Mouse (Mus musculus) ES-E14 (cell line): Measurements from ENCODE around the gene Myh6. TPM values are rescaled to one million over a fixed set of nuclear protein-coding genes. Genes with fewer than 3 reads are reported as not detected.
"Not testable (repeated sequence)": the region's sequence is repeated elsewhere in the genome, so short reads cannot be mapped to it uniquely, and the experiment has no call there.

Source experiments
- DNase-seq: peaks from one replicate; pipeline ENCODE4 v3.0.0-alpha.2; 2013; ENCODE audit warnings: low read depth, low spot score
- H3K27ac ChIP-seq: 2 replicates; pipeline ENCODE4 v1.5.1; 2012; ENCODE audit warnings: low read depth, mild to moderate bottlenecking, low read length, moderate library complexity, mixed read lengths; ENCODE audit not compliant: poor library complexity, insufficient read depth, severe bottlenecking
- H3K36me3 ChIP-seq: 2 replicates; pipeline ENCODE4 v1.6.1; 2012; ENCODE audit warnings: mild to moderate bottlenecking, low read length, moderate library complexity, mixed read lengths; ENCODE audit not compliant: control insufficient read depth, poor library complexity, insufficient read depth, severe bottlenecking
- H3K4me1 ChIP-seq, 2 experiments: fragments of 150-350 bp in 1 of 2; sonication (generic) in 1 of 2; 2 replicates each; pipeline ENCODE4 v1.6.1; 2012; ENCODE audit warnings: low read length in 2 of 2, mild to moderate bottlenecking in 1 of 2, mixed read lengths in 1 of 2; ENCODE audit not compliant: control insufficient read depth in 2 of 2, insufficient read depth in 2 of 2, poor library complexity in 1 of 2
- H3K4me3 ChIP-seq, 2 experiments: fragments of 150-350 bp in 1 of 2; sonication (generic) in 1 of 2; 2 replicates each; pipeline ENCODE4 v1.5.1; 2012; ENCODE audit warnings: low read length in 2 of 2, low read depth in 1 of 2, mild to moderate bottlenecking in 1 of 2, mixed read lengths in 1 of 2; ENCODE audit not compliant: insufficient read depth in 1 of 2, poor library complexity in 1 of 2, severe bottlenecking in 1 of 2
- H3K9ac ChIP-seq: 2 replicates; pipeline ENCODE4 v1.6.1; 2012; ENCODE audit warnings: low read depth, mild to moderate bottlenecking, low read length, mixed read lengths; ENCODE audit not compliant: poor library complexity, insufficient read depth, severe bottlenecking
- H3K9me3 ChIP-seq: fragments of 150-350 bp; sonication (generic); 2 replicates; pipeline ENCODE4 v1.6.1; 2012; ENCODE audit warnings: low read depth, mild to moderate bottlenecking, low read length; ENCODE audit not compliant: control insufficient read depth, insufficient read depth
- CHD2 ChIP-seq: IDR thresholded peaks from 2 replicates; pipeline ENCODE4 v1.6.1; 2014; ENCODE audit warnings: mild to moderate bottlenecking, low read depth, low read length, inconsistent platforms
- HCFC1 ChIP-seq: IDR thresholded peaks from 2 replicates; pipeline ENCODE4 v1.6.1; 2012; ENCODE audit warnings: low read length, inconsistent platforms, borderline replicate concordance; ENCODE audit not compliant: insufficient read depth
- MAFK ChIP-seq: IDR thresholded peaks from 2 replicates; pipeline ENCODE4 v1.6.1; 2014; ENCODE audit warnings: mild to moderate bottlenecking, low read depth, low read length, inconsistent platforms; ENCODE audit not compliant: insufficient read depth
- ZC3H11A ChIP-seq: IDR thresholded peaks from 2 replicates; pipeline ENCODE4 v1.6.1; 2012; ENCODE audit warnings: low read depth, mild to moderate bottlenecking, inconsistent platforms, low read length, borderline replicate concordance
- ZNF384 ChIP-seq: IDR thresholded peaks from 2 replicates; pipeline ENCODE4 v1.6.1; 2012; ENCODE audit warnings: low read depth, low read length, inconsistent platforms
- in situ Hi-C, 2 experiments: fragments of 600-800 bp; cut with MboI; formaldehyde crosslinking; loops; one replicate each; pipeline ENCODE4 v1.15.1; 2025; ENCODE audit warnings: low sequenced_read_pairs in 2 of 2, inconsistent platforms in 1 of 2; ENCODE audit not compliant: unreplicated experiment in 2 of 2
- total RNA-seq: library from RNA; depleted of rRNA; stranded (reverse); fragments of 300-350 nt; gene quantifications from 2 replicates; pipeline ENCODE4 v1.2.3, GENCODE M21; 2012

Myh6 gene
- total RNA-seq, 1 experiment = 7.1 TPM

DNA sequence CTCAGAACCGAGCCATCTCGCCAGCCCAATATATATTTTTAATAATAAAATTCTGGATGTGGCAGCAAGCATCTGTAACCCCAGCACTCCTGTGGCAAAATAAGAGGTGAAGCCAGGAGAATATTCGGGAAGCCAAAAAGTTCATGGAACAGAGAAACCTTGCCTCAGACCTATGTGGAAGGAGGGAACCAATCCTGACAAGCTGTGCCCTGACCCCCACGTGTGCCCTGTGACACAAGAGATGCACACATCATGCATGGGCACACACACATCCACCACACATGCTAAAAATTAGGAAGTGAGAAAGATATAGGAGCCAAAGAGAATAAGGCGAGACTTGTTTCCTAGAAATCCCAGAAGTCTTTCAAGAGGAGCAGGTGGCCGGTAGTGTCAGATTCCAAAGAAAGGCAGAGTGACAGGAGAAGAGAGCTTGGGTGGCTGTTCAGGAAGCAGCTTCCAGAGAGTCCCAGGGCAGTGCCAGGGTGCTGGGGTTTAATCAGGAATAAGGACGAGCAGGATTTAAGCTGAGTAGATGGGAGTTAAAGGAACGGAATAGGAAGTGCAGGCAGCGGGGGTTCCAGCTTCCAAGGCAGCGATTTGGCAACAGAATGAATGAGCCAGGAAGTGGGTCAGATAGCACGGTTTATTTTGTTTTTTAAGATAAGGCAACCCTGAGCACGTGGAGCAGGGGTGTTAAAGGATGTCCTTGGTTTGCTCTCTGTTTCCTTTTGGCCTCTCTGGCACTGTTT lies 35.4 kb upstream of the Myh6 start:
- Histone ChIP-seq H3K36me3 (no peaks in the 10 kb centered on the region), H3K4me3 (no peak overlapping the region), H3K27ac (no peak overlapping the region), H3K9ac (no peak overlapping the region), H3K4me1 (peaks cover 0 to 17% of the 10 kb centered on the region in 2 experiments; a peak in 1 of 4 replicates), H3K9me3 (no peaks in the 10 kb centered on the region)
- in situ Hi-C loops = no loop called here
- no peak for DNase-seq
- no peak for TF ChIP-seq CHD2

DNA sequence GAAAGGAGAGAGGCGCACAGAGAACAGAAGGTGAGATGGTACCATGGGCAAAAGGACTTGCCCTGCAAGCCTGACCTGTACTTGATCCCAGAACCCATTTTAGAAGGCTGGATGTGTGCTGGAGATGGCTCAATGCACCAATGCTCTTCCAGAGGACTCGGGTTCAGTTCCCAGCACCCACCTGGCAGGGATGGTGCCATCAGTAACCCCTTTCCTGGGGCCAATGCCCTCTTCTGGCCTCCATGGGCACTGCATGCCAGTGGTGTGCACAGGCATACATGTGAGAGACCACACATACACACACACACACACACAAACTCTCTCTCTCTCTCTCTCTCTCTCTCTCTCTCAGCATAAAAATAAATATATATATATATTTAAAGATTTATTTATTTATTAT lies 34.7 kb upstream of the Myh6 start:
- no peak for DNase-seq
- Histone ChIP-seq H3K4me1 (peaks cover 0 to 17% of the 10 kb centered on the region in 2 experiments; a peak in 1 of 4 replicates), H3K9ac (no peak overlapping the region), H3K27ac (no peak overlapping the region), H3K9me3 (no peaks in the 10 kb centered on the region), H3K36me3 (no peaks in the 10 kb centered on the region), H3K4me3 (no peak overlapping the region)
- in situ Hi-C loops = no loop called here
- no peak for TF ChIP-seq CHD2
- no peak for TF ChIP-seq HCFC1
- TF ChIP-seq ZC3H11A = no peak
- no peak for TF ChIP-seq ZNF384
- no peak for TF ChIP-seq MAFK

DNA sequence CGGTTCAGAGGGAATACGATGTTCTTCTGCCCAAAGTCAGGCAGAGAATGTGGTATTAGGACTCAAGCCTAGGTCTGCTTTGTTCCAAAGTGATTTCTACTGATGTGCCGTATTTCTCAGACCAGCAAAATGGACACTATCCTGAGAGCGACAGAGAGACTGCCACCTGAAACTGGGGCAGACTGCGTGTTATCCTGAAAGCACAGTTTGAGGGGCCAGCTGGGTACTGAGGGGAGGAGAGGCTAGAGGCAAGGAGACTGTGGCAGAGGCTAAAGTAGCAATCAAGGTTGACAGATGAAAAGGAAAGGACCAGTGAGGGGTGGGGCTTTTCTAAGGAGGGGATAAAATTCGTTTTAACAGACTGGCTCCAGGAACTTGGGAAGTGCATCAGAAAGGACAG lies 34.1 kb upstream of the Myh6 start:
- no peak overlapping the region for H3K27ac ChIP-seq
- H3K4me3 ChIP-seq = no peak overlapping the region
- DNase-seq = no peak
- no peaks in the 10 kb centered on the region for H3K36me3 ChIP-seq
- no peaks in the 10 kb centered on the region for H3K9me3 ChIP-seq
- peaks cover 0 to 17% of the 10 kb centered on the region in 2 experiments; a peak in 1 of 4 replicates for H3K4me1 ChIP-seq
- in situ Hi-C loops = no loop called here
- no peak overlapping the region for H3K9ac ChIP-seq
- no peak for TF ChIP-seq CHD2
- TF ChIP-seq ZC3H11A = no peak
- no peak for TF ChIP-seq ZNF384
- TF ChIP-seq MAFK = no peak
- TF ChIP-seq HCFC1 = no peak

DNA sequence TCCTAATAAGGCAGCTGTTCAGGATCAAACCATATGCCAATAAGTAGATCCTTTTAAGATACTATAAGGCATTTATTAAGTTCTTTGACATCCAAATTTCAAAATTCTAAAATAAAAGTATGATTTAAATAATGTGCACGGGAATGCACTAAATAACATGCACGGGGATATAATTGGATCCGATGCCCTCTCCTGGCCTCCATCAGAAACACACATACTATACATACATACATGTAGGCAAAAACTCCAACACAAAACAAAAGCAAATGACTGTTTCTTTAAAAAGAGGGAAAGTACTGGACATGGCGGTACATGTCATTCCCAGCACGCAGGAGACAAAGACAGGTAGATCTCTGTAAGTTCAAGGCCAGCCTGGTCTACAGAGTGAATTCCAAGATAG lies 33.1 kb upstream of the Myh6 start:
- H3K4me3 ChIP-seq, H3K9ac ChIP-seq, H3K36me3 ChIP-seq, H3K27ac ChIP-seq, in situ Hi-C loops, H3K9me3 ChIP-seq, DNase-seq: not testable (repeated sequence)
- peaks cover 0 to 20% of the 10 kb centered on the region in 2 experiments; a peak in 1 of 4 replicates for H3K4me1 ChIP-seq

DNA sequence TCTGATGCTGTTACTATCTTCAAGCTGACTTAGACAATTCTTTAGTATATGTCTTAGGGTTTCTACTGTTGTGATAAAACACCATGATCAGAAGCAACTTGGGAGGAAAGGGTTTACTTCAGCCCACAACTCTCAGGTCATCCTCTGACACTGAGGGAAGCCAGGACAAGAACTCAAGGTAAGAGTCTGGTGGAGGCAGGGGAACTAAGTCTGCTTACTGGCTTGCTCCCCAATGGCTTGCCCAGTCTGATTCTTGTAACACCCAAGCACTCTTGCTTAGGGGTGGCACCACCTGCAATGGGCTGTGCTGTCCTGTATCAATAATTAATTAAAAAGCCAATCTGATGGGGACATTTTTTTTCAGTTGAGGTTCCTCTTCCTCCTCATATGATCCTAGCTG lies 32.0 kb upstream of the Myh6 start:
- in situ Hi-C loops = no loop called here
- no peak overlapping the region for H3K4me3 ChIP-seq
- DNase-seq = no peak
- no peak for TF ChIP-seq HCFC1
- no peak for TF ChIP-seq ZC3H11A
- TF ChIP-seq CHD2 = no peak
- TF ChIP-seq ZNF384 = no peak
- TF ChIP-seq MAFK = no peak
- no peaks in the 10 kb centered on the region for H3K9me3 ChIP-seq
- no peak overlapping the region for H3K9ac ChIP-seq
- no peaks in the 10 kb centered on the region for H3K36me3 ChIP-seq
- no peak overlapping the region for H3K27ac ChIP-seq
- H3K4me1 ChIP-seq = peaks cover 0 to 14% of the 10 kb centered on the region in 2 experiments; a peak in 1 of 4 replicates
